Mouse (Mus musculus) gastrocnemius, postnatal 36 days (tissue): ENCODE results near the gene Vmn2r-ps130. TPM values are rescaled to one million over a fixed set of nuclear protein-coding genes. Genes with fewer than 3 reads are reported as not detected.
"Not testable (repeated sequence)": the region's sequence is repeated elsewhere in the genome, so short reads cannot be mapped to it uniquely, and the experiment has no call there.

Experiments
- DNase-seq, 2 experiments: peaks; one replicate each; pipeline ENCODE4 v3.0.0; 2022
- intact Hi-C: fragments of 180-260 bp; cut with DNase I; formaldehyde crosslinking; loops from one replicate; pipeline ENCODE4 v1.15.1; 2025
- long read RNA-seq, 2 experiments: library from polyadenylated mRNA; stranded (forward); transcript quantifications; one replicate each; pipeline ENCODE4 v2.0.0; 2021
- total RNA-seq, 2 experiments: library from RNA; stranded (reverse); gene quantifications; 2 replicates each; pipeline ENCODE4 v1.2.3; 2021

Gene Vmn2r-ps130
- total RNA-seq = not detected
- long read RNA-seq, experiment 1 = 0 reads
- long read RNA-seq, experiment 2 = 0 reads

- intact Hi-C loops, DNase-seq: not testable (repeated sequence)
Measured at GRCm38 (mm10) chr17:23060866-23061265, at the start of gene Vmn2r-ps130. Gene Vmn2r-ps130, plus strand, starts transcription at chr17:23061166.

Other genes starting within 250 kb of the Vmn2r-ps130 start
- 1 to 10 TPM; 2.5 to 3.1 TPM for gene Zfp945, start 194.0 kb upstream of the Vmn2r-ps130 start, total RNA-seq
- not detected for gene Vmn2r113, start 118.2 kb upstream of the Vmn2r-ps130 start, total RNA-seq
- 1 to 10 TPM; 2.0 TPM for gene Zfp40, start 132.1 kb downstream of the Vmn2r-ps130 start, total RNA-seq